Mouse (Mus musculus) neural tube, embryonic 13.5 days (tissue): ENCODE results near the gene Pkn1. TPM values are rescaled to one million over a fixed set of nuclear protein-coding genes. Genes with fewer than 3 reads are reported as not detected.

Experiments
- ATAC-seq: fragments of 200-750 bp; cut with Nextera tagmentation; 2 replicates; pipeline ENCODE4 v1.8.0; 2017; ENCODE audit warnings: low read depth, mild to moderate bottlenecking, moderate TSS enrichment, moderate library complexity
- H3K27ac ChIP-seq: fragments of 300-500 bp; sonication (generic); replicated peaks from 2 replicates; pipeline ENCODE4 v1.5.1; 2015; ENCODE audit warnings: moderate library complexity, mild to moderate bottlenecking, inconsistent platforms
- H3K27me3 ChIP-seq: fragments of 300-500 bp; sonication (generic); 2 replicates; pipeline ENCODE4 v1.6.1; 2015; ENCODE audit warnings: mild to moderate bottlenecking, inconsistent platforms
- H3K36me3 ChIP-seq: fragments of 300-500 bp; sonication (generic); 2 replicates; pipeline ENCODE4 v1.6.1; 2015; ENCODE audit warnings: mild to moderate bottlenecking, inconsistent platforms
- H3K4me1 ChIP-seq: fragments of 300-500 bp; sonication (generic); replicated peaks from 2 replicates; pipeline ENCODE4 v1.6.1; 2015; ENCODE audit warnings: inconsistent platforms
- H3K4me2 ChIP-seq: fragments of 300-500 bp; sonication (generic); 2 replicates; pipeline ENCODE4 v1.6.1; 2015; ENCODE audit warnings: inconsistent platforms, mild to moderate bottlenecking, moderate library complexity
- H3K4me3 ChIP-seq: fragments of 300-500 bp; sonication (generic); 2 replicates; pipeline ENCODE4 v1.5.1; 2015; ENCODE audit warnings: mild to moderate bottlenecking, inconsistent platforms
- H3K9ac ChIP-seq: fragments of 300-500 bp; sonication (generic); 2 replicates; pipeline ENCODE4 v1.6.1; 2015; ENCODE audit warnings: moderate library complexity, mild to moderate bottlenecking, inconsistent platforms
- H3K9me3 ChIP-seq: fragments of 300-500 bp; sonication (generic); 2 replicates; pipeline ENCODE4 v1.6.1; 2016; ENCODE audit warnings: inconsistent platforms
- WGBS: fragments of 180-500 bp; shearing (Covaris S2); methylation state at CpG from one replicate; pipeline ENCODE4 v1.1.7; 2015; 5-methylcytosine and 5-hydroxymethylcytosine counted together
- polyA plus RNA-seq: library from polyadenylated mRNA; unstranded; fragments of >200 nt; fragmentation: Nextera tagmentation; extraction: Ambion mirVana; gene quantifications from 2 replicates; pipeline ENCODE4 v1.2.1, GENCODE M21; 2015

The Pkn1 gene
- polyA plus RNA-seq, 1 experiment from 2014 or later = 21.3 TPM

DNA sequence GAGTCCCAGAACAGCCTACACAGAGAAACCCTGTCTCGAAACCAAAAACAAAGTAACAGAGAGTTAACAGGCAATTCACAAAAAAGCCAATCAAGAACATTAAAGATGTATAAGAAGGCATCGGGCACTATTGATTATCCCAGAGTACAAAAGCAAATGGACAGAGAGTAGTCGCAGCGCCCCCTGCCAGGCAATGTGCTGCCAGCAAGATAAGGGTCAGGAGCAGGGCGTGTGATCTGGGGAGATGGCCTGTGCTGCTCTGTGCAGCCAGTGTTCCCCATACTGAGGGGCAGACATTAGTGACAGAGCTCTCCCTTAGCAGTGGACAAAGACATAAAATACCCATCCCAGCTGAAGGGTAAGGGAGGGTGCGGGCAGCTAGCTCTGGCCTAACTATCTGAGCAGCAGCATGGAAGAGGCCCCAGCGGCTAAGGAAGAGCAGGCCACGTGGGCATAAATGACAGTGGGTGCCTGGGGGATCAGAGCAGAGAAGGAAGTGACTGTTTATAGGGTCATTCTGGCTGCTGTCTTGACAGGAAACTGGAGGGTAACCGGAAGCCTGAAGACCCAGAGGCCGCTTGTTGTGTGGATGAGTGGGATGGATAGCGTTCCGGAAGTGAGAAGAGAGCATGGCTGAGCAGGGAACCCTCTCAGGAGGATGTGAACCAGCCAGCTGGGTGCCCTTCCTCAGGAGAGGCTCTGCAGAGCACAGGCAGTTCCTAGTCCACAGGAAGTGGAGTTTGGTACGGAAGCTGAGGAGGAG lies 42.3 kb downstream of the Pkn1 start:
- no peak overlapping the region for H3K4me2 ChIP-seq
- no peak overlapping the region for H3K9ac ChIP-seq
- H3K9me3 ChIP-seq = no peaks in the 10 kb centered on the region
- no peaks in the 10 kb centered on the region for H3K27me3 ChIP-seq
- H3K4me3 ChIP-seq = no peak overlapping the region
- H3K4me1 ChIP-seq = peaks cover 52% of the 10 kb centered on the region
- no peaks in the 10 kb centered on the region for H3K36me3 ChIP-seq
- 0 out of 2 replicates have a peak overlapping the region, but pooled peaks have one; percentile 9 for H3K27ac ChIP-seq
- WGBS = 81% methylated on average over 13 of the region's 13 CpGs
- no peak for ATAC-seq

- Histone ChIP-seq H3K9ac (no peak overlapping the region), H3K9me3 (no peaks in the 10 kb centered on the region), H3K27me3 (no peaks in the 10 kb centered on the region), H3K4me2 (no peak overlapping the region), H3K27ac (no peak overlapping the region), H3K4me1 (peaks cover 47% of the 10 kb centered on the region), H3K4me3 (no peak overlapping the region), H3K36me3 (no peaks in the 10 kb centered on the region)
- WGBS = 93% methylated on average over 9 of the region's 9 CpGs
- ATAC-seq = no peak
These were observed 42.9 kb downstream of the Pkn1 start for GRCm38 (mm10) chr8:83656043-83656442.

DNA sequence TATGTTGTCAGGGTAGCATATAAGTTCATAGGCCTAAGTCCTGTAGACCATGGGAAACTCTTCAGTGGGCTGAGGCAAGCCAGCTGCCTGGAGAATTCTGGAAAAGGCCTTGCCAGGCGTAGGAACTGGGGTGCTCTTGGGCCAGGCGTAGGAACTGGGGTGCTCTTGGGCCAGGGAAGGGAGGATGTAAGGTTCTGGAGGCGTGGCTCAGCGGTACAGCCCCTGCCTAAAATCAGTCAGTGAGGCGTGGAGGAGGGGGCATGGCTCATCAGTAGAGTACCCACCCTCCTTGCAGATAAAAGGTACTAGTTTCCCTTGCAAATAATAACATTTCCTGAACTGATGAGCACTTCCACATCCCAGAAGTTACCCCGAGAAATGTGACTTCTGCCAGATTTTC lies 44.3 kb downstream of the Pkn1 start:
- Histone ChIP-seq H3K27me3 (no peaks in the 10 kb centered on the region), H3K4me2 (no peak overlapping the region), H3K27ac (no peak overlapping the region), H3K36me3 (no peaks in the 10 kb centered on the region), H3K4me3 (no peak overlapping the region), H3K9ac (no peak overlapping the region), H3K4me1 (peaks cover 34% of the 10 kb centered on the region), H3K9me3 (no peaks in the 10 kb centered on the region)
- no peak for ATAC-seq
- WGBS = 96% methylated on average over 6 of the region's 6 CpGs

DNA sequence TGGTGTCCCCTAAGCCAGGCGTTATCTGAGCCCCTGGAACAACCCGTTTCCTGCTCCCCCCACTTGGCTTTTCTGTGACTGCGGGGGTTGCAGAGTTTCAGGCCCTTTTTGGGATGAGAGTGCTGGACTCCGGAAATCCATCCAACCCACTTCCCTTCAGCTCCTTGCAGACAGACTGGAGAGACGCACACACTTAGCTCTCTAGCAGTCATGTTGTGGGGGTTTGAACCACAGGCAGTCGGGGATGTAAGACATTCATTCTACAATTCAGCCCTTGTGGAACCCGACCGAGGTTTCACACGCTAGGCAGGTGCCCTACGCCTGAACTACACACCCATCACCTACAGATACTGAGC lies 45.3 kb downstream of the Pkn1 start:
- Histone ChIP-seq H3K36me3 (no peaks in the 10 kb centered on the region), H3K9me3 (no peaks in the 10 kb centered on the region), H3K27ac (no peak overlapping the region), H3K4me2 (peak overlapping the region; percentile 70), H3K9ac (peak overlapping the region; percentile 91), H3K27me3 (no peaks in the 10 kb centered on the region), H3K4me1 (peaks cover 32% of the 10 kb centered on the region), H3K4me3 (peak overlapping the region; percentile 84)
- ATAC-seq = no peak
- WGBS = 44% methylated on average over 10 of the region's 10 CpGs

- H3K9me3 ChIP-seq = 0 out of 2 replicates have a peak, but pooled peaks cover 1% of the 10 kb centered on the region
These were observed 46.0 kb downstream of the Pkn1 start for GRCm38 (mm10) chr8:83652744-83653661.

GRCm38 (mm10) chr8:83652030-83652743 lies 46.8 kb downstream of the Pkn1 start, which contains the start of gene Gipc1:
Gipc1 (plus strand) TSS chr8:83652677.
- H3K4me1 ChIP-seq = peaks cover 32% of the 10 kb centered on the region
- H3K9ac ChIP-seq = peak within 1 kb of the TSS; percentile 91
- H3K4me2 ChIP-seq = peak within 1 kb of the TSS; percentile 70
- WGBS = 6% methylated on average over 40 of the region's 50 CpGs
- peak within 1 kb of the TSS; percentile 93 for H3K27ac ChIP-seq
- no peaks in the 10 kb centered on the region for H3K36me3 ChIP-seq
- peak within 1 kb of the TSS; percentile 84 for H3K4me3 ChIP-seq
- H3K27me3 ChIP-seq = no peaks in the 10 kb centered on the region
- H3K9me3 ChIP-seq = 0 out of 2 replicates have a peak, but pooled peaks cover 3% of the 10 kb centered on the region
- peak; percentile 95 for ATAC-seq

More at GRCm38 (mm10) chr8:83652744-83653661, 46.0 kb downstream of the Pkn1 start:
- WGBS = 3% methylated on average over 42 of the region's 46 CpGs
- Histone ChIP-seq H3K36me3 (no peaks in the 10 kb centered on the region), H3K4me2 (peak overlapping the region; percentile 70), H3K4me1 (peaks cover 32% of the 10 kb centered on the region), H3K27me3 (no peaks in the 10 kb centered on the region), H3K27ac (peak overlapping the region; percentile 66; the same call in 1 of the 2 replicates), H3K9ac (peak overlapping the region; percentile 91), H3K4me3 (peak overlapping the region; percentile 84)
- ATAC-seq = peak; percentile 29

DNA sequence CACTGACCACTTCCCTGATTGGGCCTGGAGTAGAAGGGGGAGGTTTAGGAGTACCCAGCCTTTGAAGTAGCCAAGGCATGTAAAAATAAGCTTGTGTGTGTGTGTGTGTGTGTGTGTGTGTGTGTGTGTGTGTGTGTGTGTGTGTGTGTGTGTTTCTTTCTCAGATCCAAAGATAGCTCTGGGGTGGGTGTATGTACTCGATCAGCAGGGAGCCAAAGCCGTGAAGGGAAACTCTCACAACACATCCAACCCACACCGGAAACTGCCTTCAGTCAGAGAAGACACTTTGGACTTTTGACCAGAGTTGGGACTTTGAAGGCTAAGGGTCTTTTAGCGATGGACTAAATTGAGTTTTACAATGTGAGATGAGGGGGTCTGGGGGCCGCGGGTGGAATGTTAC lies 49.3 kb downstream of the Pkn1 start:
- Histone ChIP-seq H3K27ac (no peak overlapping the region), H3K36me3 (no peaks in the 10 kb centered on the region), H3K4me3 (no peak overlapping the region), H3K9ac (no peak overlapping the region), H3K27me3 (no peaks in the 10 kb centered on the region), H3K4me1 (peaks cover 21% of the 10 kb centered on the region), H3K4me2 (no peak overlapping the region), H3K9me3 (0 out of 2 replicates have a peak, but pooled peaks cover 3% of the 10 kb centered on the region)
- ATAC-seq = no peak
- 94% methylated on average over 6 of the region's 6 CpGs for WGBS

DNA sequence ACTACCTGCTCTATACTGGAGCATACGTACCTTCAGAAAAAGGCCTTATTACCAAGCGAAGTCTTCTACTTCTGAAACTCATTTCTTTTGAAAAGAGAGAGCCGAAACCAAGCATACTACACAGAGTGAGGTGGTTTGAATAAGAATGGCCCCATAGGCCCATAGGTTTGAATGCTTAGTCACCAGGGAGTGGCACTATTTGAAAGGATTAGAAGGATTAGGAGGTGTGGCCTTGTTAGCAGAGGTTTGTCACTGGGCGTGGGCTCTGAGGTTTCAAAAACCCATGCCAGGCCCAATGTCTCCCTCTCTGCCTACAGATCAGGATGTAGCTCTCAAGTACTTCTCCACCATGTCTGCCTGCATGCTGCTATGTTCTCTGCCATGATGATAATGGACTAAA lies 50.9 kb downstream of the Pkn1 start:
- 94% methylated on average over 4 of the region's 4 CpGs for WGBS
- Histone ChIP-seq H3K9ac (no peak overlapping the region), H3K27ac (no peak overlapping the region), H3K9me3 (0 out of 2 replicates have a peak, but pooled peaks cover 3% of the 10 kb centered on the region), H3K4me2 (no peak overlapping the region), H3K4me3 (no peak overlapping the region), H3K36me3 (no peaks in the 10 kb centered on the region), H3K4me1 (peaks cover 7% of the 10 kb centered on the region), H3K27me3 (no peaks in the 10 kb centered on the region)
- ATAC-seq = no peak

DNA sequence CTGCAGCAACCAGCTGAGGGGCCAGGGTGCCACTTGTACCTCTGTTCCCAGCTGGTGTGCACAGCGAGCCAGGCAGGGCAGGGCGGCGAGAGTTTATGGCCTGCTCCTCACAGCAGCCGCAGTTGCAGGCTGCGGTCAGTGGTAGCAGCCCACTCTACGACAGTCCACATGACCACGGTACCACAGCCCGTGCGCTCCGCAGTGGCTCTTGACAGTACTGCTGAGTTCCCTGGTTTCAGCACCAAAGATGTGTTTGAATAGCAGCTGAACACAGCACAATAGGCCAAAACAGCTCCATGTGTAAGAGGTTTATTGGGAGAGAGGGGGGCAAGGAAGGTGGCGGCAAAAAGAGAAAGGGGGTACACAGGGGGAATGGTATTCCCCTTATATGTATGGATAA lies 51.5 kb downstream of the Pkn1 start:
- peaks cover 5% of the 10 kb centered on the region for H3K4me1 ChIP-seq
- H3K27ac ChIP-seq = no peak overlapping the region
- 0 out of 2 replicates have a peak, but pooled peaks cover 3% of the 10 kb centered on the region for H3K9me3 ChIP-seq
- WGBS = 93% methylated on average over 11 of the region's 11 CpGs
- no peaks in the 10 kb centered on the region for H3K27me3 ChIP-seq
- no peaks in the 10 kb centered on the region for H3K36me3 ChIP-seq
- H3K9ac ChIP-seq = no peak overlapping the region
- H3K4me3 ChIP-seq = no peak overlapping the region
- no peak for ATAC-seq
- no peak overlapping the region for H3K4me2 ChIP-seq

DNA sequence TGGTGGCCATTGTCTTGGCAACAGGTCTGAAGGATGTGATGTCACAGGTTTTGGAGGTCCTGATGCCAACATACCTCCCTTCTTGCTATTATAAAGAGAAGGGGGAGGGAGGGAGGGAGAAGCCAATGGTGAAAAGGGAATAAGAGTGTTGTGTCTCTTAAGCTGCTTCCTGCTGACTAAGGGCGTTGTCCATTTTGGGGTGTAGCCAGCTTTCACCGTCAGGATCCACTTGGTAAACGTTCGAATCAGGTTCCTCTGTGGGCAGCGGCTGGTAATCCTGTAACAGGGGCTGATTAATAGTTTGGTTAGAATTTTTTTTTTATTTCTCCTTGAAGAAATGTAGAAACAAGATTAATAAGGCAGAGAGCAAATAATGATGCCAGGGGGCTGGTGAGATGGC lies 59.3 kb downstream of the Pkn1 start:
- Histone ChIP-seq H3K4me3 (no peak overlapping the region), H3K36me3 (no peaks in the 10 kb centered on the region), H3K27me3 (no peaks in the 10 kb centered on the region), H3K27ac (no peak overlapping the region), H3K9me3 (peaks cover 7% of the 10 kb centered on the region; the same call in 1 of the 2 replicates), H3K4me1 (no peaks in the 10 kb centered on the region), H3K4me2 (no peak overlapping the region), H3K9ac (no peak overlapping the region)
- no peak for ATAC-seq
- WGBS = 76% methylated on average over 5 of the region's 5 CpGs

GRCm38 (mm10) chr8:83638856-83639255 lies 60.1 kb downstream of the Pkn1 start:
- H3K9ac ChIP-seq = no peak overlapping the region
- H3K27me3 ChIP-seq = no peaks in the 10 kb centered on the region
- no peak overlapping the region for H3K4me3 ChIP-seq
- no peaks in the 10 kb centered on the region for H3K4me1 ChIP-seq
- peaks cover 7% of the 10 kb centered on the region; the same call in 1 of the 2 replicates for H3K9me3 ChIP-seq
- no peaks in the 10 kb centered on the region for H3K36me3 ChIP-seq
- H3K27ac ChIP-seq = no peak overlapping the region
- WGBS = 74% methylated on average over 4 of the region's 4 CpGs
- H3K4me2 ChIP-seq = no peak overlapping the region
- no peak for ATAC-seq
